Mouse (Mus musculus) gonadal fat pad, adult 2 months (tissue): Measurements from ENCODE around the gene Stim2. TPM values are rescaled to one million over a fixed set of nuclear protein-coding genes. Genes with fewer than 3 reads are reported as not detected.

Source experiments
- DNase-seq: peaks from one replicate; pipeline ENCODE4 v3.0.0-alpha.2; 2012; ENCODE audit warnings: low read depth
- polyA plus RNA-seq: library from polyadenylated mRNA; depleted of rRNA; stranded (reverse); fragments of >200 nt; gene quantifications from 2 replicates; pipeline ENCODE4 v1.2.3, GENCODE M21; 2012; rRNA removed

The Stim2 gene
- polyA plus RNA-seq, 1 experiment: 24.2 TPM

GRCm38 (mm10) chr5:54116538-54116937 is 118.2 kb downstream of the Stim2 start:
- no peak for DNase-seq

GRCm38 (mm10) chr5:54118410-54119212 is 120.3 kb downstream of the Stim2 start:
- DNase-seq: no peak

GRCm38 (mm10) chr5:54148091-54148795 is 149.9 kb downstream of the Stim2 start:
- DNase-seq: no peak

- no peak for DNase-seq
Measured at GRCm38 (mm10) chr5:54154503-54155226, 156.4 kb downstream of the Stim2 start.

- no peak for DNase-seq
Measured at GRCm38 (mm10) chr5:54155227-54155776, 157.0 kb downstream of the Stim2 start.

- DNase-seq: no peak
Measured at GRCm38 (mm10) chr5:54155916-54156315, 157.6 kb downstream of the Stim2 start.

GRCm38 (mm10) chr5:54156944-54157527 is 158.7 kb downstream of the Stim2 start:
- DNase-seq: no peak

- no peak for DNase-seq
Measured at GRCm38 (mm10) chr5:54158230-54158629, 159.9 kb downstream of the Stim2 start.

GRCm38 (mm10) chr5:54159156-54159793 is 161.0 kb downstream of the Stim2 start:
- no peak for DNase-seq

GRCm38 (mm10) chr5:54160561-54160960 is 162.3 kb downstream of the Stim2 start:
- no peak for DNase-seq

- no peak for DNase-seq
Measured at GRCm38 (mm10) chr5:54163890-54164289, 165.6 kb downstream of the Stim2 start.

Other genes with a start within 250 kb of the Stim2 start
- gene Tbc1d19, start 188.9 kb upstream of the Stim2 start, polyA plus RNA-seq: 11.5 and 11.7 TPM in 2 replicates